Mouse (Mus musculus) lung, postnatal 0 days (tissue): ENCODE measurements around the gene Supt3.

Experiments used
- CTCF ChIP-seq: IDR thresholded peaks from 2 replicates; pipeline ENCODE4 v1.5.1; 2016; ENCODE audit warnings: antibody characterized with exemption, mild to moderate bottlenecking
- EP300 ChIP-seq: IDR thresholded peaks from 2 replicates; pipeline ENCODE4 v1.6.1; 2016; ENCODE audit warnings: antibody characterized with exemption, mild to moderate bottlenecking, control low read depth

GRCm38 (mm10) chr17:44776738-44777270, at the start of gene Supt3:
- TF ChIP-seq CTCF: peak; percentile 57
- no peak for TF ChIP-seq EP300
